Mouse (Mus musculus): Measurements from ENCODE around the gene Man1c1.

DNA sequence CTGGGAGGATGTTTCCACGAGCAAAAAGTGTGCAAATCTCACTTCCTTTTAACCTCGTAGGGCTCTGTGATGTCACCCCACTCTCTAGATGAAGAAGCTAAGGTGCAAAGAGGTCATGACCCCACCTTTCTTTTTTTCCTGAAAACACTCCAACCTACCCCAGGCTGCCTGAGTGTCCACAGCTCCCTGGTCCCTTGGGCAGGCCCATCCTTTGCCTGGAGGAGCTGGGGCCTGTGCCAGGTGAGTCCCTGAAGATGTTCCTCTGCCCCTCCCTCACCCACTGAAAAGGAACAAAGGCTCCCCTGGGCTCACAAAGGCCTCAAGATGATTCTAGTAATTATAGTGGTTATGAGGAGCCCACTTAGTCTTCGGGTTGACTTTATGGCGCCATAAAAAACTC, 111.6 kb downstream of the Man1c1 start:
- TF ChIP-seq CTCF (IDR thresholded peaks at IDR 0.05; ENCODE audit: low read depth, low read length) (no peak), POLR2A (IDR thresholded peaks at IDR 0.05; ENCODE audit: borderline replicate concordance, low read depth, low read length) (no peak)

Measured in bone marrow macrophage, adult 2 months (primary cell).